Mouse (Mus musculus): ENCODE results near the gene Ube2v1.
"Not testable (repeated sequence)": the region's sequence is repeated elsewhere in the genome, so short reads cannot be mapped to it uniquely, and the experiment has no call there.

Gene Ube2v1

DNA sequence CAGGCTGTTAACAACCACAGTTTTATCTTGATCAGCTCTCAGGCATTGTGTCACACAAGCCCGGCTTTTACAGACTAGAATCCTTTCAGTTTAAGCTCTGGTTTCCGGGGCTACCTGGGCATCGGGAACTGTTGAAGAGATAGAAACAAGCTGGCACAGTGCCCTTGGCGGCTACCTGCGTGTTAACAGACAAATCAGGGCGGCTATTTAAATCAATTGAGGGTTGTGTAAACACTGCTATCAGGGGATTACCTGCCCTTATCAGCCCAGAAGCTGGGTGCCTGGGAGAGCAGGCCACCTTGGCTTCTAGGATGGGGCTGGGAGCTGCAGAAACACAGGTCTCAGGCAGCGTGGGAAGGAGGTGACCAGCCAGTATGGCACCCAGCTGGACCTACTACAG, 20.8 kb upstream of the Ube2v1 start:
- DNase-seq = no peak

GRCm38 (mm10) chr2:167651622-167652021, 19.7 kb upstream of the Ube2v1 start:
- DNase-seq = no peak

DNA sequence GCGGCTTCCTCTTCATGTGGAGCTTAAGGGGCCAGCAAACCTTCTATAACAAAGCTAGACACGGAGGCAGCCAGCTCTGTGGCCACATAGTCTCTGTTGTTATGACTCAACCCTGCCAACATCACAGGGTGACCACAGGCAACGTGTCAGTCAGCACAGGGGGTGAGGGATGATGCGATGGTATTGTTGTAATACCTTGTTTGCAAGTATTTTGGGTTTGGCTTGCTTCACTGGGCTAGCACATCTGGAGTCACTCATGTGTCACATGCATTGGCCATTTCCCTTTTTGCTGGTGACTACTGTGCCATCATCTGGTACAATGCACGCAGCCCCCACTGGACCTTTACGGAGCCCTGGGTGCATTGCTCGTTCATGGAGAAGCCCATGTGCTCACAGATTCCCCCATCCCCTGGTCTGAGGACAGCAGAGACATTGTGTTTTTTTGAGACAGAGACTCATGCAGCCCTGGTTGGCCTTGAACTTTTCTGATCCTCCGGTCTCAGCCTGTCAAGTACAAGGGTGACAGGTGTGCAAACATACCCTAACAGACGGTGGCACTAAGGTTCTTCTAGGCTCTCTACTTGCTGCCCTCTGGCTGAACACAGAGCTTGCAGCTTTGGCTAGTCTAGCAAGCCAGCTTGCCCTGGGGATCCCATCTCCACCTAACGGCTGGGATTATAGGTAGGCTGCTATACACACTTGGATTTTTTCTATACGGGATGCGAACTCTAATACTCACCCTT, 17.6 kb upstream of the Ube2v1 start:
- DNase-seq = no peak

DNA sequence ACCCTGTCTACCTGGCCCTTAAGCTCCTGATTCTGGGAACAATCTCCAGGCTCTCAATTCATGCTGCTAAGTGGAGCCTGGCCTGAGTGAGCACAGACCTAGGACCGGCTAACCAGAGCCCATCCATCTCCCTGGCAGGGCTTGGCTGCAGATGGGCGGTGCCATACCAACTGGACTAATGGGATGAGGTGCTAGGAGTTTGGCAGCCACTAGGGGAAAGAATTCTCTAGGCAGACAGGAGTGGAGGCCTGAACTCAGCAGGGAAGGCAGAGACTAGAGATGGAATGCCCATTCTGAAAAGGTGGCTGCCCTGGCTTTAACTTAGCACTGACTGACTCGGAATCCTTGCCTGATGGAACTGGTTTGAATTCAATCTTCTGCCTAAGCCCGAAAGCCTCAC, 14.5 kb upstream of the Ube2v1 start:
- DNase-seq = no peak

DNA sequence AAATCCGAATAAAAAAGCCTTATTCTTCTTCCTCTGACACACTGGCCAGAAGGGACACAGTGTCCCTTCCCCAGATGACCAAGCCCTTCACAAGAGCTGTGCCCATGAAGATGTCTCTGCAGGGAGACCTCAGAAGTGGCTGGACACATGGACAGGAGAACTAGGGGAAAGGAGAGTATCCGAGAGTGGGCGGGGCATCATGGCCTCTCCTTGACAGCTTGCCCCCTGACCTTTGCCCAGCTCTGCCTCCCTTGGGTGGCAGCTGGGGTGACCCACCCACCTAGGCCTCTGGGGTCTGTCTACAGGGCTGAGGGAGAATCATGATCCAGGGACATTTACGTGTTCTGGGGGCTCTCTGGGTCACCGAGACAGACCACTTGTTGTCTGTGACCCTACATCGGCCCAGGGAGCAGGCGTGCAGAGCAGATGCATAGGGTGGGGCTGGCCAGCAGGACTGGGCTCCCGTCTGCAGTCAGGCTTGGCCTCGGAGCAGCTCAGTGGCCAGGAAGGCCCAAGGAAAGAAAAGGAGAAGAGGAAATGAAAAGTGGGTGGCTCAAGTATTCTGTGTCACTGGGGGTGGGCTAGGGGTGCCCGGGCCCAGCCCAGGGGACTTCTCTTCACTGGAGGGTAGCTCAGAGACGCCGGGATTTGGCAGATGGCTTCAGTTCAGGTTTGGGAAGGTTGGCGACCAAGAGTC, 11.6 kb upstream of the Ube2v1 start:
- DNase-seq = not testable (repeated sequence)

DNA sequence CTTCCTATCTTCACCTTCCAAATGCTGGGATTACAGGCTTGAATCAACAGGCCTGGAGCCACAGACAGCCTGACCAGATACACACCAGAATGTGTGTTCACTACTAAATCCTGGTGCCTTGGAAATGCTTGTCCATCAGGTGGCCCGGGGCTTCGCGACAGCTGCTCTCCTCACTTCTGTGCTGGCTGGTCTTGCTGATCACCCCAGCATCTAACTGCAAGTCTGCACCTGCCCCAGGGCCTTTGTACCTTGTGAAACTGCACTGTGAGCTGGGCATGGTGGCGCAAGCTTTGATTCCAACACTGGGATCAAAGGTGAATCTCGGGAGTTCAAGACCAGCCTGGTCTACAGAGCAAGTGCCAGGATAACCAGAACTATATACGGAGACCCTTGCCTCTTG, 10.3 kb upstream of the Ube2v1 start:
- no peak for DNase-seq

DNA sequence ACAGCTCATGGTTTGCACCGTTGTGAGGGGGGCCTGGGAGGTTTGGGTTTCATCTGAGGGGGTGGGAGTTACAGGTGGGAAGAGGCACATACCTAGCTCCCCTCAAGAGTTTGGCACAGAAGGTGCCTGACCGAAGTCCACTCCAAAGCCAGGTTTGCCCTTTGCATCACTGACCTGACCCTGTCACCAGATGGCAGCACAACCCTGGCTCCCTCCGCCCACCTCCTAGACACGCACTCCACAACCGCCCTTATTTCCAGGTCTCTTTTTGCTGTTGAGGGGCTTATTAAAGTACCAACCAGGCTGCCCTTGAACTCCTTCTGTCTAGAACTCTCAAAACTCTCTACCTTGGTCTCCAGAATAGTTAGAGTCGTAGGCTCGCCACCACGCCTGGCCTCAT, 9.4 kb upstream of the Ube2v1 start:
- DNase-seq = peak; percentile 69

- peak; percentile 53 for DNase-seq
Observed at GRCm38 (mm10) chr2:167640279-167640678, 8.4 kb upstream of the Ube2v1 start.

DNA sequence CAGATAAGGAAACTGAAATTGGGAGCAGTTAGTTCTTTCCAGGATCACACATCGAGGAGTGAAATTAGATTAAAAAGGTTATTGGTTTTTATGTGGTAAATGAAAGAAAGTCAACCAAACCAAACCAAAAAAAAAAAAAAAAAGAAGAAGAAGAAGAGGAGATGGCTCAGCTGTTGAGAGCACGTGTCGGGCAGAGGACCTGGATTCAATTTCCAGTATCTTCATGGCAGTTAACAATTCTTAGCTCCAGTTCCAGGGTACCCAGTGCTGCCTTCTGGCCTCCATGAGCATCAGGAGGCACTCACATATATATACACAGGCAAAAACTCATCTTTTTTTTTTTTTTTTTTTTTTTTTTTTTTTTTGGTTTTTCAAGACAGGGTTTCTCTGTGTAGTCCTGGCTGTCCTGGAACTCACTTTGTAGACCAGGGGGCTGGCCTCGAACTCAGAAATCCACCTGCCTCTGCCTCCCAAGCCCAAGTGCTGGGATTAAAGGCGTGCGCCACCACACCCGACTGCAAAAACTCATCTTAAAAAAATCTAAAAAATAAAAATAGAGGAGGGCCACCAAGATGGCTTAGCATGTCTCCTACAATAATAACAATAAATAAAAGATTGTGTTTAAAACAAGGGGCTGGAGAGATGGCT, 3.1 kb upstream of the Ube2v1 start:
- DNase-seq = no peak

DNA sequence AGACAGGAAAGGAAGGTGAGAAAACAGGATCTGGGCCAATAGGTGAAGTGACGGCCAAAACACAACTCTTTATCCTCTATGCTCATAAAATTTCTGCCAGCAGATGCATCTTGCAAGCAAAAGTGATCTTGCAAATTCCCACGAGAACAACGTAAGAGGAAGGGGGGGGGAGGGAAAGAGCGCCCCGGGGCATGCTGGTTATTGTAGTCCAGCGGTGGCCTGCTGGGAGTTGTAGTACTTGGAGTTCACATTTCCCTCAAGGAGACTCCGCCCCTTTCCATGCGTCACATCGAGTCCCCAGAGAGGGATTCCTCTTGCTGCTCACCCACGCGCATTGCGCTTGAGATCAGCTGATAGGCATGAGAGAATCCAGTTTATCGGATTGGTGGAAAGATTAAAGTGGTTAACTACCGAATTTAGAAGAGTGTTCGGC, 2.5 kb upstream of the Ube2v1 start:
- peak; percentile 97 for DNase-seq

- DNase-seq = no peak
Observed at GRCm38 (mm10) chr2:167633537-167633872, 1.6 kb upstream of the Ube2v1 start.

GRCm38 (mm10) chr2:167632731-167633536, 1.0 kb upstream of the Ube2v1 start:
- DNase-seq = no peak

DNA sequence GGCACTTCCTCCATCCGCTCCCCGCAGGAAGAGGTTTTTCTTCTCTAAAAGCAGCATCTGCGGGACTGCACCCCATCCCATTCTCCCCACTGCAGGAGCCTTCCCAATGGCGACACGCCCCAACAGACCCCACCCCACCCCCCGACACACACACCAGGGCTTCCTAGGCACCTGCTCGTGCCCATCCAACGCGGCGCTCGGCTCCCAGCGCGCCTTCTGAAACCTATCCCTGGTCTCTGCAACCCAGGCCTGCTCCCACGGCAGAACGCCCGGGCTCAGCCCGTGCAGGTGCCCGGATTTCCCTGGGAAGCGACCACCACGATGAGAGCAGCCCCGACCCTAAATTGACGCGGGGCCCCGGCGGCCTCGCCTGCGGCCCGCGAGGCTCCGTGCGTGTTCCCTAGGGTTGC, 709 bp downstream of the Ube2v1 start:
- no peak for DNase-seq

- no peak for DNase-seq
Observed at GRCm38 (mm10) chr2:167630421-167630820, 1.5 kb downstream of the Ube2v1 start.

DNA sequence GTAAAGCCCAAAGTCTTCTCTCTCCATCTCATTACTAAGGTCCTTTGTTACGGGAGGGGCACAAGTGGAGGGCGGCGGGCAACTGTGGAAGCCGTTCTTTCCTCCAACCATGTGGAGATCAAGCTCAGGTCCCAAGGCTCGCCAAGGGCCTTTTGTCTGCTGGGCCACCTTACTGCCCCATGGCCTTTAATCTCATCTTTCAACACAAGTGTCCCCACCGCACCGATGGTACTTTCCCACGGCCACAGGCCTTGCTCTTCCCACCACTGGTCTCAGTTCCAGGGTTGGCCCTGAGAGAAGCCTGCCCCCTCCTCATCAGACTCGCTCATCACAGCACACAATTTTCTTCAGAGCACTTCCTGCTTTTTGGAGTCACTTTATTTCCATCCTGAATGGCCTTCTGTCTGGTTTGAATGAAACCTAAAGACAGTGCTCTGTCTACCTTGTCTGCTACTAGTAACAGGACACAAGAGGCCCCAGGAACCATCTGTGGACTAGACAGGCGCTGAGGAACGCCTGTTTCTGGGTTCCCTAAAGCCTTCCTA, 2.2 kb downstream of the Ube2v1 start:
- no peak for DNase-seq

GRCm38 (mm10) chr2:167628872-167629271, 3.0 kb downstream of the Ube2v1 start:
- peak; percentile 62 for DNase-seq

DNA sequence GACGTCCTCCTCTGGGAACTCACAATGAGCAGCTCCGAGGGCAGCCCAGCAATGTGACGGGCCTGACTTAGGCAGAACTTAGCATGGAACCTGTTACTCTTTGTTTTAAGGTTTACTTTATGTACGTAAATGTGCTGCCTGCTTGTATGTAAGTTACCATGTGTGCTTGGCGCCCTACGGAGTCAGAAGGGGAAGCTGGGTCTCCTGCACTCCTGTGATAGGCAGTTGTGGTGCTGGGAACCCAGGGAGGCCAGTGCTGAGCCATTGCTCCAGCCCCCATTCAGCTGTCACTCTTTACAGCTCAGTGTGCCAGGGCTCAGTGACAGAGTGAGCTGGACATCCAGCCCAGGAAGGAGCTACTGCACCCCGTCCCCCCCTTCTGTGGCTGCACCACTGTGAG, 4.9 kb downstream of the Ube2v1 start:
- no peak for DNase-seq

GRCm38 (mm10) chr2:167625670-167626069, 6.2 kb downstream of the Ube2v1 start:
- no peak for DNase-seq

GRCm38 (mm10) chr2:167624368-167625075, 7.4 kb downstream of the Ube2v1 start:
- DNase-seq = no peak

DNA sequence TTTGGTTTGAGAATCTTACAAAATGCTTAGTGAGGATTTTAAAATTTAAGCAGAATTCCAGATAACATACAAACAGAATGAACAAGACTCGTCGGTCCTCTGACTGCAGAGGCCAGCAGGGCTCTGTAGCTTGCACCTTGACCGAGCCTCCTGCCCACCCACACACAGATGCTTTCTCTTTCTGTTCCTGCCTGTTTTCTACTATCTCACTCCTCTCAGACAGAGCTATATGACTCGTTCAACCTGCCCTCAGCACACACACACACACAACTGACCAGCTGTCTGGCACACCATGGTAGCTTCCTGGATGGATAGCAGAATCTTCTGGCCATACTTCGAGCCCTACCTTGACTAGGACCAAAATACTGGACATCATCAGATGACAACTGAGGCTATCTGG, 8.9 kb downstream of the Ube2v1 start:
- DNase-seq = no peak

GRCm38 (mm10) chr2:167622352-167622751, 9.5 kb downstream of the Ube2v1 start:
- DNase-seq = no peak

Data from lung, postnatal 14 days (tissue).